Mouse (Mus musculus) liver, embryonic 11.5 days (tissue): ENCODE measurements around the gene Gal. TPM values are rescaled to one million over a fixed set of nuclear protein-coding genes. Genes with fewer than 3 reads are reported as not detected.

ENCODE experiments used
- polyA plus RNA-seq: library from polyadenylated mRNA; unstranded; fragments of >200 nt; fragmentation: Nextera tagmentation; extraction: Ambion mirVana; gene quantifications from 2 replicates; pipeline ENCODE4 v1.2.1, GENCODE M21; 2014

The Gal gene
- polyA plus RNA-seq, 1 experiment from 2014 or later: 2.6 TPM

Other genes starting within 250 kb of the Gal start
- 154 and 156 TPM in 2 replicates for gene Mrpl21, start 131.6 kb downstream of the Gal start, polyA plus RNA-seq
- gene Ighmbp2, start 131.5 kb downstream of the Gal start, polyA plus RNA-seq: 7.4 and 8.8 TPM in 2 replicates
- gene Cpt1a, start 92.2 kb downstream of the Gal start, polyA plus RNA-seq: 15.0 and 15.8 TPM in 2 replicates
- 0.41 and 0.55 TPM in 2 replicates for gene Tesmin, start 25.7 kb downstream of the Gal start, polyA plus RNA-seq
- gene Ppp6r3, start 161.2 kb upstream of the Gal start, polyA plus RNA-seq: 53.9 and 58.9 TPM in 2 replicates